Mouse (Mus musculus): ENCODE data around the gene Ttc41. TPM values are rescaled to one million over a fixed set of nuclear protein-coding genes. Genes with fewer than 3 reads are reported as not detected.

The Ttc41 gene
- polyA plus RNA-seq, 1 experiment from 2014 or later = 2.3 TPM

- no peak overlapping the region for H3K4me3 ChIP-seq
- H3K27ac ChIP-seq (ENCODE audit: poor library complexity, severe bottlenecking) = no peak overlapping the region
- H3K9me3 ChIP-seq (replicated peaks) = no peaks in the 10 kb centered on the region
- H3K27me3 ChIP-seq (replicated peaks) = no peaks in the 10 kb centered on the region
- H3K4me2 ChIP-seq = no peak overlapping the region
- 84% methylated on average over 15 of the region's 15 CpGs for WGBS
- H3K36me3 ChIP-seq = peaks cover 9% of the 10 kb centered on the region; the same call in 1 of the 2 replicates
- no peak overlapping the region for H3K9ac ChIP-seq
- ATAC-seq (ENCODE audit: insufficient number of reproducible peaks, low FRiP score) = no peak
- peaks cover 11% of the 10 kb centered on the region; the same call in 1 of the 2 replicates for H3K4me1 ChIP-seq (replicated peaks)
Measured at GRCm38 (mm10) chr10:86808013-86808758, 102.6 kb downstream of the Ttc41 start.

DNA sequence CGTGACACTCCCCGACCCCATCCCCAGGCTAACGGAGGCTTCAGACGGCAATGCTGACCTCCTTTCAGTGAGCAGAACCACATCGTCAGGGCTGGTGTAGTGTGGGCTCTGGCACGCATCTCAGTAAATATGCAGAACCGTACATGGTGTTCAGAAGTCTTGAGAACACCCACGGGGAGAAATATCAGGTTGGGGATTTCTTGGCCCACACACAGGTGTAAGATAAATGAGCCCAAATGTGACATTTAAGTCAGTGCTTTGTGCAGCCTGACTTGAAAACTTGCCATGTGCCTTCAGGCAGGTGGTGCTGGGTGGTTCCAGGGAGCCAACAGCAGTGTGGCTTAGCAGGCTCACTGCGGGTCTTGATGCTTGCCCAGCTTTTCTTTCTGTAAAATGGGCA lies 104.4 kb downstream of the Ttc41 start:
- no peak overlapping the region for H3K4me2 ChIP-seq
- no peak overlapping the region for H3K27ac ChIP-seq (ENCODE audit: poor library complexity, severe bottlenecking)
- 87% methylated on average over 9 of the region's 9 CpGs for WGBS
- no peaks in the 10 kb centered on the region for H3K27me3 ChIP-seq (replicated peaks)
- no peak overlapping the region for H3K9ac ChIP-seq
- H3K36me3 ChIP-seq = peaks cover 9% of the 10 kb centered on the region; the same call in 1 of the 2 replicates
- ATAC-seq (ENCODE audit: insufficient number of reproducible peaks, low FRiP score) = no peak
- H3K4me1 ChIP-seq (replicated peaks) = peaks cover 26% of the 10 kb centered on the region
- no peak overlapping the region for H3K4me3 ChIP-seq
- H3K9me3 ChIP-seq (replicated peaks) = no peaks in the 10 kb centered on the region

GRCm38 (mm10) chr10:86810612-86811011 lies 105.0 kb downstream of the Ttc41 start:
- H3K9ac ChIP-seq = no peak overlapping the region
- H3K4me1 ChIP-seq (replicated peaks) = peaks cover 28% of the 10 kb centered on the region
- H3K4me3 ChIP-seq = no peak overlapping the region
- peaks cover 11% of the 10 kb centered on the region; the same call in 1 of the 2 replicates for H3K36me3 ChIP-seq
- no peak overlapping the region for H3K27ac ChIP-seq (ENCODE audit: poor library complexity, severe bottlenecking)
- H3K4me2 ChIP-seq = no peak overlapping the region
- no peaks in the 10 kb centered on the region for H3K27me3 ChIP-seq (replicated peaks)
- ATAC-seq (ENCODE audit: insufficient number of reproducible peaks, low FRiP score) = no peak
- H3K9me3 ChIP-seq (replicated peaks) = no peaks in the 10 kb centered on the region
- 93% methylated on average over 5 of the region's 5 CpGs for WGBS

DNA sequence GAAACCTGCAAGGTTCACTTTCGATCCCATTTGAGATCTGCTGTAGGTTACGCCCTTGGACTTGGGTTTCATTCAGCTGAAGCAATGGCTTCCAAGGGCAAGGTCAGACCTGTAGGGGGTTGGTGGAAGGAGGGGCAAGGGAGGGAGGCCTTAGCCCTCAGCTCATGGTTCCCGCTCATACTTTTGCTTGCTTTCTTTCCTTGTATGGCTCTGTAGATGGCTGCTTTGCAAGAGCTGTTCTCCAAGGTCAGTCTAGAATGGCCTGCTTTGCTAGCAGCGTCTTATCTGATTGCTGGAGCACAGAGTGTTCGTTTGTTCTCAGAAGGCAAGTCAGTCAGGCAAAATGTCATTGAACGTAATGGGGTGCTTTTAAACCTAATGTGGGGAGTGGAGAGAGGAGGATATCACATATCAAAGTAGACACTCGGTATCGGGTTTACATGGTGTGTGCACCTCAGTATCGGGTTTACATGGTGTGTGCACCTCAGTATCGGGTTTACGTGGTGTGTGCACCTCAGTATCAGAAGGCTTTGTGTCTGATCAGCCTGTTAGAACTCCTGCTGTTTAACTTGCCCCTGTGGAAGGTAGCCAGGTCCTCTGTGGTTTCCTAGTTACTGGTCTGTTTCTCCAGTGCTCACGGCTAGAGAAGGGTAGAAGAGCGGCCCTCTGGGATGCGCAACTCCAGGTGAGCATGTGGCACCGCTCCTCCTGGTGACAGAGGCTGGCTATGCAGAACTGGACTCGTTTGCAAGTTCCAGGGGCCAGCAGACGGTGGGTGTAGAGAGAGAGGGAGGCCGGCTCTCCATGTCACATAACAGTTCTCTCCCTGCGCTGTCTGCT lies 108.9 kb downstream of the Ttc41 start:
- Histone ChIP-seq H3K36me3 (peaks cover 20% of the 10 kb centered on the region; the same call in 1 of the 2 replicates), H3K4me1 (replicated peaks) (peaks cover 40% of the 10 kb centered on the region), H3K27ac (ENCODE audit: poor library complexity, severe bottlenecking) (peak overlapping the region; percentile 76), H3K27me3 (replicated peaks) (no peaks in the 10 kb centered on the region), H3K9ac (no peak overlapping the region), H3K4me2 (no peak overlapping the region), H3K9me3 (replicated peaks) (no peaks in the 10 kb centered on the region), H3K4me3 (no peak overlapping the region)
- ATAC-seq (ENCODE audit: insufficient number of reproducible peaks, low FRiP score) = 0 out of 2 replicates have a peak, but pooled peaks have one; percentile 7
- 61% methylated on average over 19 of the region's 19 CpGs for WGBS

GRCm38 (mm10) chr10:86815133-86815532 lies 109.5 kb downstream of the Ttc41 start:
- Histone ChIP-seq H3K4me1 (replicated peaks) (peaks cover 47% of the 10 kb centered on the region), H3K9me3 (replicated peaks) (no peaks in the 10 kb centered on the region), H3K9ac (no peak overlapping the region), H3K27me3 (replicated peaks) (no peaks in the 10 kb centered on the region), H3K4me2 (no peak overlapping the region), H3K27ac (ENCODE audit: poor library complexity, severe bottlenecking) (no peak overlapping the region), H3K36me3 (peaks cover 17% of the 10 kb centered on the region; the same call in 1 of the 2 replicates), H3K4me3 (no peak overlapping the region)
- ATAC-seq (ENCODE audit: insufficient number of reproducible peaks, low FRiP score) = no peak
- 74% methylated on average over 7 of the region's 7 CpGs for WGBS

DNA sequence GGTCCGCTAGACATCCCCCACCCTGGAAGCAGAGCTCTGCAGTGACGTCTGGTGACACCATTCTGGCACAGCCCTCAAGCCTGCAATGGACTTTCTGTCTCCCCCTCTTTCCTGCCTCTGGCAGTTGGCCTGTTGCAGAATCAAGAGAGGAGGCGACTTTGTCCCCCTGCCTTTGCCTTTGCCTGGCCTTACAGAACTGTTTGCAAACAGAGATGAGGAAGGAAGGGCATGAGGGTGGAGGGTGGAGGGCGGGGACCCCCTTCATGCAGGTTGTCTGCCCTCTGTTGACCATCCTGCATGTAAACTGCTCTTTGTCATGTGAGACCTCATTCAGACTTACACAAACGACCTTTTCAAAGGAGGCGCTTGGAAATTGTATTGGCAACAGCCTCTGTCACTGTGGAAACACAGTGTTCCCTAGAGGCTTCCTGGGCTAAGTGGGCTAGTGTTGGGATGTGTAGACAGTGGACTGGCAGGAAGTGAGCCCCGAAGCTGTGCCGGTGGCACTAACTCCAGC lies 114.1 kb downstream of the Ttc41 start:
- ATAC-seq (ENCODE audit: insufficient number of reproducible peaks, low FRiP score) = peak; percentile 38; the same call in 1 of the 2 replicates
- 32% methylated on average over 8 of the region's 8 CpGs for WGBS
- no peak overlapping the region for H3K4me3 ChIP-seq
- no peaks in the 10 kb centered on the region for H3K9me3 ChIP-seq (replicated peaks)
- no peak overlapping the region; the same call in 1 of the 2 replicates for H3K4me2 ChIP-seq
- H3K36me3 ChIP-seq = peaks cover 33% of the 10 kb centered on the region
- no peaks in the 10 kb centered on the region for H3K27me3 ChIP-seq (replicated peaks)
- peaks cover 31% of the 10 kb centered on the region for H3K4me1 ChIP-seq (replicated peaks)
- 0 out of 2 replicates have a peak overlapping the region, but pooled peaks have one; percentile 20 for H3K9ac ChIP-seq
- H3K27ac ChIP-seq (ENCODE audit: poor library complexity, severe bottlenecking) = peak overlapping the region; percentile 42

DNA sequence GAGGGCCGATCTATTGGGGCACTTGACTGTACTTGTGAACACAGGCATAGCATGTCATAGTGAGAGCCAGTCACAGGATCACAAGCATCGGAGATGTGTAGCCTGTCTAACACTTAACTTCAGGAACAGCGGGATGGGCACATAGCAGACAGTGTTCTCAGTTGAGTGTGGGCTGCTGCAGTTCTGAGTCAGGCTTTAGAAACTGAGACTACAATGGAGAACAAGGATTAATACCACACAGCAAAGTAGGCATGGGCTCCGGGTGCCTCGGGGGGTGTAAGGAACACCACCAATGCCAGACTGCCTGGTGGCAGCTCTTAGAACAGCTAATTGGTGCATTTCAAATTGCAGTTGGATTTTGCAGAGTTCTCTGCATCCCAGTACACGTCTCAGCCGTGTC lies 115.4 kb downstream of the Ttc41 start:
- H3K27me3 ChIP-seq (replicated peaks) = no peaks in the 10 kb centered on the region
- peaks cover 28% of the 10 kb centered on the region for H3K4me1 ChIP-seq (replicated peaks)
- 89% methylated on average over 7 of the region's 7 CpGs for WGBS
- no peak overlapping the region for H3K27ac ChIP-seq (ENCODE audit: poor library complexity, severe bottlenecking)
- no peak for ATAC-seq (ENCODE audit: insufficient number of reproducible peaks, low FRiP score)
- no peaks in the 10 kb centered on the region for H3K9me3 ChIP-seq (replicated peaks)
- peaks cover 37% of the 10 kb centered on the region for H3K36me3 ChIP-seq
- no peak overlapping the region for H3K4me3 ChIP-seq
- no peak overlapping the region for H3K9ac ChIP-seq
- no peak overlapping the region for H3K4me2 ChIP-seq

DNA sequence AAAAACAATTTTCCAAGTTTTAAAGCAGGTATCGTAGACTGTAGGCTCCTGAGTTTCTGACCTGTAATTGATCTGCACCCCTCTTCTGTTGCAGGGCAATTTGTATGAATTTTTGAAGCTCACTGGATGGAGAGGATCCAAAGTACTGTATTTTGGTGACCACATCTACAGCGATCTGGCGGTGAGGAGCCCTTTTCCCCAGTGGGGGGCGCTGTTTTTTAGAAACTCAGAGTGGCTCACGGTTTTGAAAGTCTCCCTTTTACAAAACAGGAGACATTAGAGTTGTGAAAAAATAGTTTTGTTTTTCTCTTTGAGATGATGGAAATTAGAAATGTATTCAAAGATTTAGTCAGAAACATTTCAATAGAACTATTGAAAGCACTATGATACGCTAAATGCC lies 118.5 kb downstream of the Ttc41 start:
- Histone ChIP-seq H3K4me2 (no peak overlapping the region), H3K27me3 (replicated peaks) (no peaks in the 10 kb centered on the region), H3K27ac (ENCODE audit: poor library complexity, severe bottlenecking) (no peak overlapping the region), H3K4me3 (no peak overlapping the region), H3K9me3 (replicated peaks) (0 out of 2 replicates have a peak, but pooled peaks cover 5% of the 10 kb centered on the region), H3K9ac (no peak overlapping the region), H3K4me1 (replicated peaks) (peaks cover 21% of the 10 kb centered on the region), H3K36me3 (peaks cover 46% of the 10 kb centered on the region)
- 79% methylated on average over 6 of the region's 6 CpGs for WGBS
- no peak for ATAC-seq (ENCODE audit: insufficient number of reproducible peaks, low FRiP score)

- no peak for ATAC-seq (ENCODE audit: insufficient number of reproducible peaks, low FRiP score)
- H3K36me3 ChIP-seq = peaks cover 53% of the 10 kb centered on the region
- H3K27ac ChIP-seq (ENCODE audit: poor library complexity, severe bottlenecking) = no peak overlapping the region
- no peaks in the 10 kb centered on the region for H3K27me3 ChIP-seq (replicated peaks)
- H3K9ac ChIP-seq = no peak overlapping the region
- no peak overlapping the region for H3K4me3 ChIP-seq
- H3K4me1 ChIP-seq (replicated peaks) = peaks cover 13% of the 10 kb centered on the region
- 0 out of 2 replicates have a peak, but pooled peaks cover 9% of the 10 kb centered on the region for H3K9me3 ChIP-seq (replicated peaks)
- H3K4me2 ChIP-seq = no peak overlapping the region
- 74% methylated on average over 14 of the region's 14 CpGs for WGBS
Measured at GRCm38 (mm10) chr10:86824871-86825270, 119.3 kb downstream of the Ttc41 start.

- Histone ChIP-seq H3K9ac (no peak overlapping the region), H3K27ac (ENCODE audit: poor library complexity, severe bottlenecking) (peak overlapping the region; percentile 57), H3K27me3 (replicated peaks) (no peaks in the 10 kb centered on the region), H3K9me3 (replicated peaks) (0 out of 2 replicates have a peak, but pooled peaks cover 9% of the 10 kb centered on the region), H3K4me2 (no peak overlapping the region), H3K4me1 (replicated peaks) (peaks cover 10% of the 10 kb centered on the region), H3K36me3 (peaks cover 49% of the 10 kb centered on the region), H3K4me3 (no peak overlapping the region)
- 78% methylated on average over 10 of the region's 10 CpGs for WGBS
- ATAC-seq (ENCODE audit: insufficient number of reproducible peaks, low FRiP score) = no peak; the same call in 1 of the 2 replicates
Measured at GRCm38 (mm10) chr10:86825871-86826522, 120.4 kb downstream of the Ttc41 start.
